Mouse (Mus musculus) liver, adult 2 months (tissue): ENCODE measurements at regions not wholly inside any gene's neighbourhood (a gene's known extent, or its start where the extent isn't known, plus 50 kb on each side); places are given as distances from the start of the nearest gene placed in this dataset.

Experiments
- CTCF ChIP-seq: fragments of 200-500 bp; IDR thresholded peaks from 2 replicates; pipeline ENCODE4 v1.5.1; 2011; ENCODE audit warnings: low read depth, low read length, control low read depth
- POLR2A ChIP-seq: fragments of 200-500 bp; IDR thresholded peaks from 2 replicates; pipeline ENCODE4 v1.6.1; 2011; ENCODE audit warnings: low read length, control low read depth; ENCODE audit not compliant: insufficient read depth; ENCODE audit errors: extremely low read depth

- TF ChIP-seq POLR2A: no peak
- no peak for TF ChIP-seq CTCF
Observed at GRCm38 (mm10) chr9:113347942-113348341, 360.1 kb downstream of the Pdcd6ip start.
